Mouse (Mus musculus) hematopoietic multipotent progenitor cell, adult 10-12 weeks (in vitro differentiated cells): ENCODE results near the gene Best2. TPM values are rescaled to one million over a fixed set of nuclear protein-coding genes. Genes with fewer than 3 reads are reported as not detected.

ENCODE experiments used
- polyA plus RNA-seq: library from polyadenylated mRNA; stranded (reverse); fragments of >175 nt; gene quantifications from 2 replicates; pipeline ENCODE4 v1.2.3, GENCODE M21; 2012; ENCODE audit warnings: low replicate concordance

Best2 gene
- not detected in 2 replicates for polyA plus RNA-seq

DNA sequence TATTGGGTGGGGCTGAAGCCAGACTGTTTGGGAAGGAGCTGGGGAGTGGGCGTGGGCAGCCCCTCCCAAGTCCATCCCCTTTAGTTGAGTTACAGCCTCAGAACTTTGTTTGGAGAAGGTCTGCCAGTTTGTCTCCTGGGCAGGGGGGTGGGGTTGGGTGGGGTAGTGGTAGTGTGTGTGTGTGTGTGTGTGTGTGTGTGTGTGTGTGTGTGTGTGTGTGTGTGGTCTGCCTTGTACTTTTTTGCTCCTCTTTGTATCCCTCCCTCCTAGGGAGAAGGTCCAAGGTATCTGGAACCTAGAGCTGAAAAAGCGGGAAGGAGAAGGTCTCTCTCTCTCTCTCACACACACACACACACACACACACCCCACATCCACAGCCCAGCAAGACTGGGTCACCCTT, at the start of gene Best2:
Gene Best2 (minus strand): TSS at position 101 of the 400 bp plus-strand sequence.

DNA sequence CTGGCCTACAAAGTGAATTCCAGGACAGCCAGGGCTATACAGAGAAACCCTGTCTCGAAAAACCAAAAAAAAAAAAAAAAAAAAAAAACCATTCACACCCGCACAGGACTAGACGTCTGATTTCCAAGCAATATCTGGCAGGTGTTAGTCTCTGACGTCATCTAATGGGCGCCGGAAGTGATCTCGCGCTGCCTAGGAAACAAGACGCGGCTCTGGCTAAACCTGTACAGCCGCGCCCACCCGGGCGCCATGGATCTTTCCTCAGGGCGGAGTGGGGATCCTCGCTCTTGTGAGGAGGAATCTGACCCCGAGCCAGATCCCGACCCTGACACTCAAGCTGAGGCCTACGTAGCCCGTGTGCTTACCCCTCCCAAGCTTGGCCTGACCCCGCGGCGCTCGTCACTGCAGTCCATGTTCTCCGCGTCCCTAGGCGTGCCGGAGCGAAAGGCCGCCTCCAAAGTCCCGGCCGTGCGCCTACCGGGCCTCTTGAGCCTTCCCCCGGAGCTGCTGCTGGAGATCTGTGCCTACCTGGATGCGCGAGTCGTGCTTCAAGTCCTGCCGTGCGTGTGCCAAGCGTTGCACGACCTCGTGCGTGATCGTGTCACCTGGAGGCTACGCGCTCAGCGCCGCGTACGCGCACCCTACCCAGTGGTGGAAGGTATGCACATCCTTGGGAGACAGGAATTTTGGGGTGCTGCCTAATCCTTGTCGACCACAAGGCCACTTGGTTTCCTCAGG, 45.7 kb upstream of the Best2 start, which contains the start of gene Fbxw9:
Gene Fbxw9 (plus strand): TSS at position 177 of the 738 bp plus-strand sequence.

DNA sequence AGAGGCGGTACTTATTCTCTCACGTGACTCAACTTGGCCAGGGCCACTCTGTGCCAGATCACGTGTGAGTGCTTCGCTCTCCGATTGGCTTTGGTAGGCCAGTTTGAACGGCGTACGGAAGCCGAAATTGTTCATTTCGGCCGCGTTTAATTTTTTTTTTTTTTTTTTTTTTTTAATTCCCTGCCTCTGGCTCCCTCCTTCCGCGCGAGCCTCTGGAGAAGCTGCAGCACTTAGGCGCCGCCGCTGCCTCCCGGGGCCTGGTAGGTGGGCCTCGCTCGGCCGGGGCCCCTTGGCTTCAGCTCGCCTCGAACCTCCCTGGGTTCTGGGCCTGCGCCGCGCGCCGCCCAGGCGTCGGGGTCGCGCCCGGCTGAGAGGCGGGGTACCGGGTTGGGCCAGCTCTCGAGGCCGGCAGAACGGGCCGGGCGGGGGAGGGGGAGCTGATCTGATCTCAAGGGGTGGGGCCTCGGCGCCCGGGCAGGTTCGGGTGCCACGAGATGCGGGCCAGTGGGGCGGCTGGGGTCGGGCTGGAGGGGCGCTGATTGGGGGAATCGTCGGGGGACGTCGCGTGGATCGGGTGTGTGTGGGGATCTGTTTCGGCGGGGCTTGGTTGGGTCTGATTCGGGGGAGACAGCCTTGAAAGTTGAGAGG, 22.5 kb upstream of the Best2 start, which contains the start of gene Tnpo2:
Gene Tnpo2 (plus strand): TSS at position 198 of the 648 bp plus-strand sequence.

DNA sequence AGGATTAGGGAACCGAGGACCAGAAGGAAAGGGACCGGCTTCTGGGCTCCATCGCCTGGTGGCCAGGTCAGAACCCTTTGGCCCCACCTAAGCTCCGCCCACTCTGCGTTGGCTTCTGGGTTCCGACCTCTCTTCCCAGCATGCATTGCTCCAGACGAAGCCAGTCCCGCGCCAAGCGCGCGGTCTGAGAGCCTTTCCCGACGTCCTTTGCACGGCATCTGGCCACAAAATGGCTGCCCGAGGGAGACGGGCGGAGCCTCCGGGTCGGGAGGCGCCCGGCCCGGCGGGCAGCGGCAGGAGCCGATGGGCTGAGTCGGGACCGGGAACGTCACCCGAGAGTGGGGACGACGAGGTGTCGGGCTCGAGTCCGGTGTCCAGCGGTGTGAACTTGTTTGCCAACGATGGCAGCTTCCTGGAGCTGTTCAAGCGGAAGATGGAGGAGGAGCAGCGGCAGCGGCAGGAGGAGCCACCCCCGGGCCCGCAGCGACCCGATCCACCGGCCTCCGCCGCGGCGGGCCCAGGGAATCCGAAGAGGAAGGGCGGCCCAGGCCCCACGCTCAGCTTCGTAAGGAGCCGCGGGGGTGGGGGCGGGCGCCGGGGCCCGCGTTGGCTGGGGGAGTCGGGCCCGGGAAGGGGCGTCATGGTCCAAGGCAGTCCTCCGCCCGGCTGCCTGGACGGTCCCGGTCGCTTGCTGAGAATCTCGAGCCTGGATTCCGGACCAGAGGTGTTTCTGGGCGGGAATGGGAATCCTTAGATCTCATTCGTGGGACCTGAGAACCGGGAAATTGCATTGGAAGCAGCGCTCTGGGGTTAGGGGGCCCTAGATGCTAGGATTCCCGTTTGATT, 12.6 kb upstream of the Best2 start, which contains the start of gene Trir:
Gene Trir (plus strand): TSS at position 154 of the 846 bp plus-strand sequence.

DNA sequence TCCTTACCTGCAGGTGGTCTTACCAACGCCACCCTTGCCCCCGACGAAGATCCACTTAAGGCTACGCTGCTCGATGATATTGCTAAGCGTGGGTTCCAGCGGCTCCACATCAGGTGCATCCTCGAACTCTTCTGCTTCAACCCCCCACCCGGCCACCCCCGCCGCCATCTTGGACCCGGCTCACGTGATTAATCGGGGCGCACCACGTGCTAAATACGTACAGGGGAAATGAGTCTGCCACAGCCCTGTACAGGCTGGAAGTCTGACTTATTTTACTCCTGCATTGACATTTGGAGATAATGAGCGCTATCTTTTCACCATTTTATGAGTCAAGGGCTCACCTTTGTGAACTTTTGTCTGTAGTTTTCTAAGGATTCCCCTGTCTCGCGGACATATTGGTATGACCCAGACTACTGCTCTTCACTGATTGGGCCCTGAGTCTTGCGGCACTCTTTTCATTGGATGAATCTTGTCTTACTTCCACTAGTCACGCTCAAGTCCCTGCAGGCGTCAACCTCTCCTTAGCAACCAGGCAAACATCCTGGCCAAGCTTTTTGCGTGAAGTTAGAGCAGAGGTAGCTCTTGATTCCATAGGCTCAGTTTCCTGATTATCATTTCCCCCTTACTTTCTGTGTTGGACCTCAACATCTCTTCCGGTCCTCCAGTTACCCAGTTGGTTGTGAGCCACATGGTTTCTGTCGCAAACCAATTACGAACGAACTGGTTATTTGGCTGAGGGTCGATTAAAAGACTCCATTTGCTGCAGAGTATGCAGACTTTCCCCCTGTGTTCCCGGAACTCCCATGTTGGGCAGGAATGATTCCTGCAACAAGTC, 11.0 kb upstream of the Best2 start, which contains the start of gene Asna1:
Gene Asna1 (minus strand): TSS at position 184 of the 835 bp plus-strand sequence.

DNA sequence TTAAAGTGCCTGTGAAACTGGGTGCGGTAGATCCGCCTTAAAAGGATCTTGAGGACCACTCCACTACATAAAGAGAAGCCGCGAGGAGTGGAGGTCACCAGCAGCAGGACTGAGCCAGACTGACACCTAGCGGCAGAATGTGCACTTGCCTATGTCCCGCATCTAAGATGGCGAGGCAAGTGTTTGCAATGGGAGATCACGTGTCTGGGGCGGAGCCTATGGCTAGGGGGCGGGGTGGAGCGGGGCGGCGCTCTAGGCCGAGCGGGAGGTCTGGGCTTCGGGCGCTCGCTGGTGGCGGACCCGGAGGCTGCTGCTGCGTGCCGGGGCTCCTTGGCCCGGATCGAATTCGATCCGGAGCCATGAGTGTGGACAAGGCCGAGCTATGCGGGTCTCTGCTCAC, 24.0 kb downstream of the Best2 start, which contains the start of gene Hook2:
Gene Hook2 (plus strand): TSS at position 255 of the 400 bp plus-strand sequence.

DNA sequence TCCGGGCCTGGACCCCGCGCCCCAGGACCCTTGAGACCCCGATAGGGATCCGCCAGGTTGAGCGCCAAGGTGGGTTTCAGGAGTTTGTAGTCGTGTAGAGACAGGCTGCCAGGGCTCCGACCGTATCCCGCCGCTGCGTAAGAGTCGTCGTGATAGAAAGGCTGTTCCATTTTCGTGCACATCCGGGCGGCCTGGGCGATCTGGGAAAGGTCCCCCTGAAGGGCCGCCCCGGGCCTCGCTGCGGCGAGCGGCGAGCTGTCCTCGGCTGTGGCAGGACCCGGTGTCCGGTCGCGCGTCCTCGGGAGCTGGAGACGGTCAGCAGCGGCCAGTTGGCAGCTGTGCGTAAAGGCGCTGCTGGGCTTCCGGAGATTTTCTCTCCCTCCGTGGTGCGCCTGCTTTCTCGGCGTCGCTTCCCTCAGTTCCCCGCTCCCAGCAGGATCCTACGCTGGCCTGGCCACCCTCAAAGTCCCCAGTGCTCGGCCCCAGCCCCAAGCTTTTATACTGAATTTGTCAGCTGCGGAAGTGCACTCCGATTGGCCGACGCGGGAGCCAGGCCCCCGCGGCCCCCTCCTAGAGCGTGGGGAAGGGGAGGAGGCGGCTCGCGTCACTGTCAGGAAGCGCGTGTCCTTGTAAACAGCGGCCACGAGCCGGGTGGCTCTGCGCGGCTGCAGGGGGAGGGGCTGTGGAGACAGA, 35.9 kb downstream of the Best2 start, which contains the start of gene Junb:
Gene Junb (minus strand): TSS at position 471 of the 693 bp plus-strand sequence.

DNA sequence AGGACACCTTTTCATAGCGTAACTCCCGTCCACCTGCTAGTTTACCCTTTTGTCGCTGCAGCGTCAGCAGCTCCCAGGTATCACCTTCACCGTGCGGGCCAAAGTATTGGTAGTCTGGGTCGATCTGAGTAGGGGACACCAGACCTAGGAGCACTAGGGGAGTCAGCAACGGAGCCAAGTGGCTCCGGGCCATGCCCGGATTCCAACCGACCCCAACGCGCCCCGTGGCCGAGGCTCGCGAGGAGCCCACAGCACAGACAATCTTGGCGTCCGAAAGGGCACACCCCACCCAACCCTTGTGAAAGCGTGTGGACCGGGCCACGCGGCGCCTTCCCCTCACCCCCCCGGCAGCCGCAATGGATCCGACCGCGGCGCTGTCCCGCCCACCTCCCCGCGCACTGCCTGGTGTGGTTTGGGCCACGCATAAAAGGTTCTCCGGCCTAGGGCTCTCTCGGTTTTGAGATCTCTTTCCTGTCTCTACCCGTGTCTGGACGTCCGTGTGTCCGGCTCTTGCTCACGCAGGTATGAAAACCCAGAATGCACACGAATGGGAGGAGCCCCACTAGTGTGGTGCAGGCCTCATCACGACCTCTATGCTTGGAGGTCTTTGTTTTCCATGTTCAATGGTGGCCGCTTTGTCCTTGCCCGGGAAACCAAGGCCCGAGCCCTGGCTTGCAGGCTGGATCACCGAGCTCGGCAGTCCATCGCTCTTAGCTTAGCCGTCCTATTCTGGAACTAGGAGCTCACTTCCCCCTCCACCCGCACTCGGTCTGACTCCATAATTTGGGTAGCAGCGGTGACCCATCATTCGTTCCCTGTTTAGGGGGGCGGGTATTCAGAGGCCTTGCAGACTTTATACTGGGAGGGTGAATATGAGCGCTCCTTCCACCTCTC, 44.8 kb downstream of the Best2 start, which contains the start of the genes Gm49661, Prdx2 and Rnaseh2a:
Gene Gm49661 (minus strand): TSS at position 193 of the 894 bp plus-strand sequence.
Gene Prdx2 (plus strand): TSS at position 347 of the 894 bp plus-strand sequence.
Gene Rnaseh2a (minus strand): TSS at position 527 of the 894 bp plus-strand sequence.

Other genes with a start within 250 kb of the Best2 start
- gene Nfix, start 214.2 kb downstream of the Best2 start, polyA plus RNA-seq = 27.0 and 31.4 TPM in 2 replicates
- 1.8 and 2.7 TPM in 2 replicates for gene Dand5, start 191.7 kb downstream of the Best2 start, polyA plus RNA-seq
- gene Gadd45gip1, start 183.0 kb downstream of the Best2 start, polyA plus RNA-seq = 27.9 and 40.8 TPM in 2 replicates
- gene Rad23a, start 173.9 kb downstream of the Best2 start, polyA plus RNA-seq = 457 and 479 TPM in 2 replicates
- gene Calr, start 167.6 kb downstream of the Best2 start, polyA plus RNA-seq = 286 and 333 TPM in 2 replicates
- 28.3 and 50.1 TPM in 2 replicates for gene Farsa, start 157.5 kb downstream of the Best2 start, polyA plus RNA-seq
- 12.7 and 13.2 TPM in 2 replicates for gene Syce2, start 142.4 kb downstream of the Best2 start, polyA plus RNA-seq
- gene Gcdh, start 120.6 kb downstream of the Best2 start, polyA plus RNA-seq = 22.8 and 49.5 TPM in 2 replicates
- gene Klf1, start 112.6 kb downstream of the Best2 start, polyA plus RNA-seq = 15.8 and 107 TPM in 2 replicates
- gene Dnase2a, start 106.0 kb downstream of the Best2 start, polyA plus RNA-seq = 13.7 and 72.9 TPM in 2 replicates
- 1.4 and 2.3 TPM in 2 replicates for gene Mast1, start 77.2 kb downstream of the Best2 start, polyA plus RNA-seq
- not detected in 2 replicates for gene Rtbdn, start 67.5 kb downstream of the Best2 start, polyA plus RNA-seq
- not detected in 2 replicates for gene Gm49661, start 45.1 kb downstream of the Best2 start, polyA plus RNA-seq
- 10.7 and 94.5 TPM in 2 replicates for gene Prdx2, start 44.9 kb downstream of the Best2 start, polyA plus RNA-seq
- gene Rnaseh2a, start 44.8 kb downstream of the Best2 start, polyA plus RNA-seq = 196 and 282 TPM in 2 replicates
- 324 and 1,538 TPM in 2 replicates for gene Junb, start 35.8 kb downstream of the Best2 start, polyA plus RNA-seq
- gene Hook2, start 23.9 kb downstream of the Best2 start, polyA plus RNA-seq = 6.5 and 8.4 TPM in 2 replicates
- 55.1 and 111 TPM in 2 replicates for gene Asna1, start 10.8 kb upstream of the Best2 start, polyA plus RNA-seq
- gene Trir, start 12.3 kb upstream of the Best2 start, polyA plus RNA-seq = 260 and 442 TPM in 2 replicates
- 9.5 and 12.9 TPM in 2 replicates for gene Tnpo2, start 22.4 kb upstream of the Best2 start, polyA plus RNA-seq
- 20.6 and 23.5 TPM in 2 replicates for gene Fbxw9, start 45.5 kb upstream of the Best2 start, polyA plus RNA-seq
- gene Gm5741, start 53.5 kb upstream of the Best2 start, polyA plus RNA-seq = 1.1 TPM in 1 of 2 replicates, not detected in the other
- 31.6 and 110 TPM in 2 replicates for gene Dhps, start 57.2 kb upstream of the Best2 start, polyA plus RNA-seq
- 5.6 and 16.3 TPM in 2 replicates for gene Wdr83os, start 66.2 kb upstream of the Best2 start, polyA plus RNA-seq
- 8.9 and 19.5 TPM in 2 replicates for gene Wdr83, start 66.8 kb upstream of the Best2 start, polyA plus RNA-seq
- gene Man2b1, start 68.7 kb upstream of the Best2 start, polyA plus RNA-seq = 27.4 and 79.7 TPM in 2 replicates
- gene Zfp791, start 108.6 kb upstream of the Best2 start, polyA plus RNA-seq = not detected in 2 replicates
- gene Cks1brt, start 137.4 kb upstream of the Best2 start, polyA plus RNA-seq = not detected in 2 replicates
- not detected in 2 replicates for gene Olfr371, start 211.5 kb upstream of the Best2 start, polyA plus RNA-seq